Mouse (Mus musculus): ENCODE results near the gene Ppp1r9a. TPM values are rescaled to one million over a fixed set of nuclear protein-coding genes. Genes with fewer than 3 reads are reported as not detected.

The Ppp1r9a gene
- 0.02 TPM in 1 of 2 replicates, not detected in the other for polyA plus RNA-seq (2012)

- TF ChIP-seq GATA1 (IDR thresholded peaks at IDR 0.05; ENCODE audit: low read length), result no peak
These were observed at the start of gene Ppp1r9a for GRCm38 (mm10) chr6:4902674-4903324. TSS of gene Ppp1r9a (plus strand) at chr6:4902917.

- no peak for TF ChIP-seq GATA1 (IDR thresholded peaks at IDR 0.05; ENCODE audit: low read length)
These were observed 47.5 kb upstream of the Ppp1r9a start for GRCm38 (mm10) chr6:4855236-4855635.

- TF ChIP-seq GATA1 (IDR thresholded peaks at IDR 0.05; ENCODE audit: low read length), result no peak
These were observed 45.8 kb upstream of the Ppp1r9a start for GRCm38 (mm10) chr6:4856919-4857318.

DNA sequence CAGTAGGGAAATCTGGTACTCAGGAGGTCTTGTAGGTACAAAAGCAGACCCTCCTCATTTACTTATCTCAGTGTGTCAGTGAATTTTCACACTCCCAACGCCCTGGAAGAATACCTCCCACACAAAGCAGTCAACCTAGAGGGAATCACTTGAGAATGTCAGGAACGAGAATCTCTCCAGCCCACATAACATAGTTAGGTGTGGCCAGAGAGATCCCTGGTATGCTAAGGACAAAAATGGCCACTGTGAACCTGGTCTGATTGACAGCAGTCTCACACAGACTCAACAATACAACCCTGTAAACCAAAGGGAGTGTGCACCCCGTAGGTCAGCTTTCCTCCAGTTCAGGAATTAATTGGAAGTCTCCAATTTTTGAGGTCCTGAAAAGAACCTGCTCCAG, 18.4 kb upstream of the Ppp1r9a start:
- no peak for TF ChIP-seq GATA1 (IDR thresholded peaks at IDR 0.05; ENCODE audit: low read length)

DNA sequence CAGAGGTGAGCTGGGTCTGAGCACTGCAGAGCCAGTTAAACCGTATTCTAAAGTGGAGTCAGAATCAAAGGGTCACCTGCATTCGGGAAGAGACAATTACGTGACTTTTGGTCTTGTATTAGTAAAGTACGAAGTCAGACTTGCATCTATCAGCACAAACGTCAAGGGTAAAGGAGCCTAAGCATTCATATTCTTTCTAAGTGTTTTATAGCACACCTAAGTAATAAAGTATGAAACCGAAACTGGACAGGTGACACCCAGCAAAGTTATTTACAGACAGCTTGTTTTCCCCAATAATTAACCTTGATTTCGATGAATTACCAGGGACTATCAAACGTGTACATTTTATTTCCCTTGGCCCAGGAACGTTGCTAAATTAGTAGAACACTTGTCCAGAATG, 13.2 kb upstream of the Ppp1r9a start:
- TF ChIP-seq GATA1 (IDR thresholded peaks at IDR 0.05; ENCODE audit: low read length), result no peak

- no peak for TF ChIP-seq GATA1 (IDR thresholded peaks at IDR 0.05; ENCODE audit: low read length)
These were observed 10.3 kb upstream of the Ppp1r9a start for GRCm38 (mm10) chr6:4892417-4892816.

DNA sequence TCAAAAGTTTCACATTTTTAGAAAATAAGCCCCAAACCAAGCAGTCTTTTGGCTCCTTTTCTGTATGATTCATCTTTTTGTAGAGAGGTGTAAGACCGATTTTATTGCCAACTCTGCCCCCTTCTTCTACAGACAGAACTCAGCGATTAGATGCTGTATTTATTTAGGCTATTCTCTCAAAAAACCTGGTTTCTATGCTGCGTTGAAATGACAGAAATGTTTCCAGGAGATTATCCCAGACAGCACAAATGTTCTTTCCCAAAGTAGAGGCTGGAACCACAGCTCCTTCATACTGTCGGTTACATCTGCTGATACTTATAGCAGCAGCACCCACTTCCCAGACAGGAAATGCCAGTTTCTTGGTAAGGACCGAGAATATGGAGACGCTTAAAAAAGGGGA, 2.8 kb upstream of the Ppp1r9a start:
- TF ChIP-seq GATA1 (IDR thresholded peaks at IDR 0.05; ENCODE audit: low read length), result no peak

DNA sequence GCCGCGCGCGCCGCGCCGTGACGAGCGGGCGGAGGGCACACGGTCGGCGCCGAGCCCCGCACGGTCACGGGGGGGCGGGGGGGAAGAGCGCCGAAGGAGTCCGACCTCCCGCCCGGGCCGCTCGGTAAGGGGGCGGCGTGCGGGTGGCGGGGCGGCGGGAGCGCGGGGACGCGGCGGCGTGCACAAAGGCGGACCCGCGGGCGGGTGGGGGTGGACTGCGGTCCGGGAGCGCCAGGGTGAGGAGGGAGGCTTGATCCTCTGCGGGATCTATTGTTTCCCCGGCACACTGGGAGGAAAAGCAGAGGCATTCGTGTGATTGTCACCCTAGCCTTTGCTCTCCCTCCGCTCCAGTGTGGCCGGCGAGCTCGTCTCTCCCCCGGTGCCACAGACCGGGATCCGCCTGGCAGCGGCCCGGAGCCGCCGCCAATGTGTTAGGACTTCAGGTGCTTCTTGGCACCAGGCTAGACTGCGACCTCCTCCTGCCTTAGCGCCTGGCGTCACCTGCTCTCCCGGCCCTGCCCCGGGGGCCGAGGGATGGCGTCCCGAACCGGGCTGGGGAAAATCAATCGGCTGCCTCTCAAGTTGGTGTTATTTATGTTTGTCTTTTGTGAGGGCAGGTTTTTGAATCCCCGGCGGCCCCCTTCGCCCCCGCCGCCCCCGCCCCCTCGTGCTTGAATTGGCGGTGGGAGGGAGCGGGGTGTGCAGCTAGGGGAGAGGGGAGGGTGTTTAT, 773 bp downstream of the Ppp1r9a start:
- no peak for TF ChIP-seq GATA1 (IDR thresholded peaks at IDR 0.05; ENCODE audit: low read length)

GRCm38 (mm10) chr6:4904055-4904450, 1.3 kb downstream of the Ppp1r9a start:
- no peak for TF ChIP-seq GATA1 (IDR thresholded peaks at IDR 0.05; ENCODE audit: low read length)

GRCm38 (mm10) chr6:4910042-4910634, 7.4 kb downstream of the Ppp1r9a start:
- no peak for TF ChIP-seq GATA1 (IDR thresholded peaks at IDR 0.05; ENCODE audit: low read length)

GRCm38 (mm10) chr6:4918470-4918869, 15.8 kb downstream of the Ppp1r9a start:
- TF ChIP-seq GATA1 (IDR thresholded peaks at IDR 0.05; ENCODE audit: low read length), result no peak

DNA sequence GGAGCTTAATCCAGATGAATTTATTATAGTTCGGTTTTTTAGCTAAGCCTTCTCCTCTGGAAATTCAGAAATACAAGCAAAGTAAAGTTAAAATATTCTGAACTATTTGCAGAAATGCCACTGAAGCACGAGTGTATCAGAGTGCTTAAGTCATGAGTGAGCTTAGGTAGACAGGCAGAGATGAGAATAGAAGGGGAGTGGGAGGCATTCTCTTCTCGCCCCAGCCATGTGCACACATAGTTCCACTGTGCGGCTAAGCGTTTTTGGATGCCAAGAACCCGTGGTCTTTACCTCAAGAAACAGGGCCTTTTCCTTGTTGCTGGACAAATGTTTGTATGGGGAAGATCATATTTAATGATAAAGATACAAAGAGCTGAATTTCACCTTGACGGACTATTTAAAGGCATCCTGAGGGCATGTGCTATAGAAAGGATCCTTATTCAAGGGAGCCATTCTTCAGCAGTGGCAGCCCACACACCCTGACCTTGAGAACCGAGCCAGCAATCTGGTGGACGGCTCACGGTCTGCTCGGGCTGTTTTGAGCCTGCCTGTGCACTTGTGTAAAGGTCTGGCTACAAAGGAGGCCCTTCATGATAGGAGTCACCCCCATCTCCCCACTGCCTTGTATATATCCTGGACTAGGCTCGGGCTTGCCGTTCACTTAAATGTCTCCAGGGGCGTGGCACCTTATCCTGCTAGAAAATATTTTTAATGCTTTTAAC, 23.4 kb downstream of the Ppp1r9a start:
- TF ChIP-seq GATA1 (IDR thresholded peaks at IDR 0.05; ENCODE audit: low read length), result no peak

GRCm38 (mm10) chr6:4930321-4930720, 27.6 kb downstream of the Ppp1r9a start:
- no peak for TF ChIP-seq GATA1 (IDR thresholded peaks at IDR 0.05; ENCODE audit: low read length)

DNA sequence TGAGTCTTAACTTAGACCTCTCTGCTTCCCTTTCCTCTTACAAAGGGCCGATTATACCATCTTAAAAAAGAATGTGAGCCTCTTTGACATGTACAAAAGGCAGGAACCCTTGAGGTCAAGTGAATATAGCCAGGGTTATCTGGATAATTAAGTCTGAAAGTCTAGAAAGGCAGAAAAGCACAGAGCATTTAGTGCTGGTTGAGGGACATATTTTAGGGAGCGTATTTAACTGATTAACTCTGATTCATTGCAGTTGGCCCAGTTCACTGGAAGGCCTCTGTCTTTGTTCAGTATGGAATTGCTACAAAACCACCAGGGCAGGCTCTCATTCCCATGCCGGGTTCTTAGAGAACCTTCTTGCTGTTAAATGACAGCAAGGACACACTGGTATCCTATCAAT, 36.2 kb downstream of the Ppp1r9a start:
- no peak for TF ChIP-seq GATA1 (IDR thresholded peaks at IDR 0.05; ENCODE audit: low read length)

DNA sequence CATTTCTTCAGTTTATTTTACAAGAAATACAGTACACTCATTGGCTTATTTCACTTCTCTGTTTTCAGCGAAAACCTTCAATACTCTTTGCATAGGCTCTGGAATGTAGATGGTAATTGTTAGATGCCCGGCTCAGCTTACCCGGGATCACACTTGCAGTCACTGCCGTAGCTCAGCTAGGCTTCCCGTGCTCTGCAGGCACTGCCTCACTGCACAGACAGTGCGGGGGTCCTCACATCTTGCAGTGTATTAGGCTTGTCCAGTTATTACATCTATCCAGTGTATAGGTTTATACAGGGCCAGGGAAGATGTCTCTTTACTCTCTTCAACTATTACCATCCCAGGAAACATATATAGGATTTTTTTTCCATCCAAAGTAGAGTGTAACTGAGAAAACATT, 37.4 kb downstream of the Ppp1r9a start:
- TF ChIP-seq GATA1 (IDR thresholded peaks at IDR 0.05; ENCODE audit: low read length), result no peak

- no peak for TF ChIP-seq GATA1 (IDR thresholded peaks at IDR 0.05; ENCODE audit: low read length)
These were observed 37.9 kb downstream of the Ppp1r9a start for GRCm38 (mm10) chr6:4940639-4941038.
